Mouse (Mus musculus) MEL-GATA-1-ER (cell line): ENCODE measurements at regions not wholly inside any gene's neighbourhood (a gene's known extent, or its start where the extent isn't known, plus 50 kb on each side); places are given as distances from the start of the nearest gene placed in this dataset.

Experiments used
- DNase-seq: peaks from one replicate; pipeline ENCODE4 v3.0.0-alpha.2; 2012; ENCODE audit warnings: low read depth; ENCODE audit errors: extremely low read depth

- DNase-seq, result no peak
Observed at GRCm38 (mm10) chr1:75826202-75826601, 280.1 kb downstream of the Slc4a3 start.

GRCm38 (mm10) chr1:75833071-75833830 is 287.2 kb downstream of the Slc4a3 start:
- DNase-seq, result no peak

GRCm38 (mm10) chr1:75834361-75834760 is 288.3 kb downstream of the Slc4a3 start:
- no peak for DNase-seq

GRCm38 (mm10) chr1:75839551-75840223 is 293.6 kb downstream of the Slc4a3 start:
- DNase-seq, result no peak

- no peak for DNase-seq
Observed at GRCm38 (mm10) chr1:75842396-75842795, 296.3 kb downstream of the Slc4a3 start.

- DNase-seq, result no peak
Observed at GRCm38 (mm10) chr1:75843326-75843725, 297.3 kb downstream of the Slc4a3 start.

GRCm38 (mm10) chr1:75844123-75844522 is 298.1 kb downstream of the Slc4a3 start:
- no peak for DNase-seq

- no peak for DNase-seq
Observed at GRCm38 (mm10) chr1:75844529-75844928, 298.5 kb downstream of the Slc4a3 start.

- DNase-seq, result no peak
Observed at GRCm38 (mm10) chr1:75844981-75845380, 298.9 kb downstream of the Slc4a3 start.

GRCm38 (mm10) chr1:75845771-75846535 is 299.9 kb downstream of the Slc4a3 start:
- no peak for DNase-seq

- DNase-seq, result no peak
Observed at GRCm38 (mm10) chr1:75847681-75848080, 301.6 kb downstream of the Slc4a3 start.

- DNase-seq, result no peak
Observed at GRCm38 (mm10) chr1:75848436-75848835, 302.4 kb downstream of the Slc4a3 start.

- no peak for DNase-seq
Observed at GRCm38 (mm10) chr1:75850131-75850530, 304.1 kb downstream of the Slc4a3 start.

GRCm38 (mm10) chr1:75858551-75859255 is 312.6 kb downstream of the Slc4a3 start:
- DNase-seq, result no peak

- no peak for DNase-seq
Observed at GRCm38 (mm10) chr1:75862757-75863156, 316.7 kb downstream of the Slc4a3 start.

GRCm38 (mm10) chr1:75866556-75866955 is 320.5 kb downstream of the Slc4a3 start:
- no peak for DNase-seq

GRCm38 (mm10) chr1:75869414-75869813 is 323.3 kb downstream of the Slc4a3 start:
- DNase-seq, result no peak

GRCm38 (mm10) chr1:75869846-75870245 is 323.8 kb downstream of the Slc4a3 start:
- DNase-seq, result no peak

- DNase-seq, result no peak
Observed at GRCm38 (mm10) chr1:75873911-75874310, 327.8 kb downstream of the Slc4a3 start.

GRCm38 (mm10) chr1:75877209-75877608 is 331.1 kb downstream of the Slc4a3 start:
- DNase-seq, result no peak

GRCm38 (mm10) chr1:75885632-75886031 is 339.6 kb downstream of the Slc4a3 start:
- no peak for DNase-seq
